Mouse (Mus musculus) limb, embryonic 14.5 days (tissue): ENCODE measurements at regions not wholly inside any gene's neighbourhood (a gene's known extent, or its start where the extent isn't known, plus 50 kb on each side); places are given as distances from the start of the nearest gene placed in this dataset.

Experiments used
- ATAC-seq: fragments of 200-750 bp; cut with Nextera tagmentation; 2 replicates; pipeline ENCODE4 v1.8.0; 2017; ENCODE audit warnings: low read depth, moderate number of reproducible peaks, moderate TSS enrichment; ENCODE audit not compliant: low FRiP score
- DNase-seq: peaks from one replicate; pipeline ENCODE4 v3.0.0-alpha.2; 2015; ENCODE audit warnings: low spot score
- H3K27ac ChIP-seq: fragments of 300-500 bp; sonication (generic); replicated peaks from 2 replicates; pipeline ENCODE4 v1.5.1; 2014; ENCODE audit warnings: low read depth, mild to moderate bottlenecking, low read length, moderate library complexity, mixed read lengths
- H3K27me3 ChIP-seq: fragments of 300-500 bp; sonication (generic); 2 replicates; pipeline ENCODE4 v1.6.1; 2014; ENCODE audit warnings: low read length, mixed read lengths; ENCODE audit not compliant: control insufficient read depth, insufficient read depth
- H3K36me3 ChIP-seq: fragments of 300-500 bp; sonication (generic); 2 replicates; pipeline ENCODE4 v1.6.1; 2014; ENCODE audit warnings: mild to moderate bottlenecking, low read length, moderate library complexity, mixed read lengths; ENCODE audit not compliant: control insufficient read depth, insufficient read depth
- H3K4me1 ChIP-seq: fragments of 300-500 bp; sonication (generic); 2 replicates; pipeline ENCODE4 v1.6.1; 2014; ENCODE audit warnings: antibody characterized with exemption, low read length, mixed read lengths; ENCODE audit not compliant: control insufficient read depth, insufficient read depth
- H3K4me2 ChIP-seq: fragments of 300-500 bp; sonication (generic); replicated peaks from 2 replicates; pipeline ENCODE4 v1.6.1; 2014; ENCODE audit warnings: low read depth, mild to moderate bottlenecking, low read length, moderate library complexity; ENCODE audit not compliant: severe bottlenecking
- H3K4me3 ChIP-seq: fragments of 300-500 bp; sonication (generic); replicated peaks from 2 replicates; pipeline ENCODE4 v1.5.1; 2014; ENCODE audit warnings: low read length
- H3K9ac ChIP-seq: fragments of 300-500 bp; sonication (generic); 2 replicates; pipeline ENCODE4 v1.6.1; 2014; ENCODE audit warnings: mild to moderate bottlenecking, low read depth, low read length, moderate library complexity; ENCODE audit not compliant: severe bottlenecking
- H3K9me3 ChIP-seq: fragments of 300-500 bp; sonication (generic); 2 replicates; pipeline ENCODE4 v1.6.1; 2016; ENCODE audit warnings: low read length; ENCODE audit not compliant: control insufficient read depth
- POLR2A ChIP-seq: fragments of 200-500 bp; IDR thresholded peaks from 2 replicates; pipeline ENCODE4 v1.8.0; 2012; ENCODE audit warnings: inconsistent platforms, mild to moderate bottlenecking, moderate library complexity, borderline replicate concordance; ENCODE audit not compliant: insufficient read depth, insufficient read length; ENCODE audit errors: extremely low read depth
- WGBS: fragments of 180-500 bp; shearing (Covaris S2); extraction: QIAGEN DNeasy Blood & Tissue Kit; methylation state at CpG from one replicate; pipeline ENCODE4 v1.1.7; 2014; 5-methylcytosine and 5-hydroxymethylcytosine counted together

DNA sequence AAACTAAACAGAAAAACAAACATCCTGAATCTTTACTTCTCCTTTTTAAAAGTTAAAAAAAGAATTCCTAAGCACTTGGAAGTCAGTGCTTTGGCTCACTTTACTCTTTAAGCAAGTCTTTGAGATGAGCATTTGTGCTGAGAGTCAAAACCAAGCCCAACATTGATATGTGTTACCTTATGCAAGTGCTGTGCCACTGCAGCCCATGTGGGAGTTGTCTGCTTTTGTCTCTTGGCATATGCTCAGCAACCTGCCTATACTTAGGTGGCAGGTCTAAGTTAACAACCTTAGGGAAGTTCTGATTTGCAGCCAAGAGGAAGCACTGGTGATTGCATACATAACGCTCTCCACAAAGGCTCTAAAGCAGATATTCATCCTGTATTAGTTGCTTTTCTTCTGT, 493.1 kb downstream of the D3Ertd751e start:
- Histone ChIP-seq H3K27me3 (no peaks in the 10 kb centered on the region), H3K36me3 (no peaks in the 10 kb centered on the region), H3K4me3 (no peak overlapping the region), H3K9me3 (no peaks in the 10 kb centered on the region), H3K27ac (no peak overlapping the region), H3K4me1 (no peaks in the 10 kb centered on the region), H3K9ac (no peak overlapping the region), H3K4me2 (no peak overlapping the region)
- no peak for DNase-seq
- no peak for ATAC-seq
- WGBS = 76% methylated on average over 1 of the region's 1 CpGs
- TF ChIP-seq POLR2A = no peak
